In genomic region chr6:97210962-97211601, GRCm38 (mm10) we compare ENCODE assay signal across 8 mouse cellular contexts. TPM values are rescaled to one million over a fixed set of nuclear protein-coding genes. Genes with fewer than 3 reads are reported as not detected.
DNase-seq lines count a peak whose midpoint lies in the region; ATAC-seq lines count a peak whose summit lies in the region.

No protein-coding gene starts in this region.

- H3K9ac ChIP-seq in heart, embryonic 11.5 days (ENCODE audit: low read depth, low read length), result peak overlapping the region; percentile 85
- peak overlapping the region; percentile 83 for H3K9ac ChIP-seq in kidney, embryonic 16.5 days (replicated peaks; ENCODE audit: low read length)

- H3K36me3 ChIP-seq in heart, embryonic 11.5 days (ENCODE audit: control insufficient read depth, insufficient read depth, low read length), result peaks cover 4% of the 10 kb centered on the region; the same call in 1 of the 2 replicates
- peaks cover 15% of the 10 kb centered on the region for H3K36me3 ChIP-seq in forebrain, embryonic 10.5 days (replicated peaks)
- no peaks in the 10 kb centered on the region; the same call in 1 of the 2 replicates for H3K36me3 ChIP-seq in kidney, embryonic 16.5 days (ENCODE audit: insufficient read depth, low read length)

- peak overlapping the region; percentile 79 for H3K4me2 ChIP-seq in heart, embryonic 11.5 days
- peak overlapping the region; percentile 79 for H3K4me2 ChIP-seq in kidney, embryonic 16.5 days (replicated peaks; ENCODE audit: low read depth, low read length)

- peaks cover 14% of the 10 kb centered on the region for H3K4me1 ChIP-seq in heart, embryonic 11.5 days (ENCODE audit: control insufficient read depth, insufficient read depth, low read length)
- H3K4me1 ChIP-seq in forebrain, embryonic 10.5 days, result peaks cover 35% of the 10 kb centered on the region
- peaks cover 18% of the 10 kb centered on the region for H3K4me1 ChIP-seq in kidney, embryonic 16.5 days (ENCODE audit: insufficient read depth, low read length)

- peak; percentile 64; the same call in 1 of the 2 replicates for ATAC-seq in heart, embryonic 11.5 days (replicated peaks; ENCODE audit: insufficient number of reproducible peaks, low FRiP score, low TSS enrichment)
- ATAC-seq in kidney, embryonic 16.5 days (ENCODE audit: low FRiP score, low TSS enrichment), result peak; percentile 77

- peak overlapping the region; percentile 83 for H3K4me3 ChIP-seq in heart, embryonic 11.5 days (ENCODE audit: low read depth, low read length)
- peak overlapping the region; percentile 61 for H3K4me3 ChIP-seq in forebrain, embryonic 10.5 days
- peak overlapping the region; percentile 77 for H3K4me3 ChIP-seq in kidney, embryonic 16.5 days (ENCODE audit: low read length)

- no peaks in the 10 kb centered on the region for H3K27me3 ChIP-seq in heart, embryonic 11.5 days (ENCODE audit: control insufficient read depth, insufficient read depth, low read length)
- peaks cover 6% of the 10 kb centered on the region for H3K27me3 ChIP-seq in forebrain, embryonic 10.5 days (ENCODE audit: poor library complexity, severe bottlenecking)
- no peaks in the 10 kb centered on the region for H3K27me3 ChIP-seq in kidney, embryonic 16.5 days (ENCODE audit: insufficient read depth, low read length)

- H3K9me3 ChIP-seq in heart, embryonic 11.5 days (replicated peaks; ENCODE audit: control insufficient read depth, low read length), result no peaks in the 10 kb centered on the region
- no peaks in the 10 kb centered on the region; the same call in 1 of the 2 replicates for H3K9me3 ChIP-seq in forebrain, embryonic 10.5 days
- no peaks in the 10 kb centered on the region for H3K9me3 ChIP-seq in kidney, embryonic 16.5 days (ENCODE audit: low read length)

- peak overlapping the region; percentile 63 for H3K27ac ChIP-seq in heart, embryonic 11.5 days (ENCODE audit: low read depth, low read length)
- H3K27ac ChIP-seq in forebrain, embryonic 10.5 days, result peak overlapping the region; percentile 80
- H3K27ac ChIP-seq in kidney, embryonic 16.5 days (ENCODE audit: low read length), result peak overlapping the region; percentile 65; the same call in 1 of the 2 replicates

- no peak for DNase-seq in heart, adult 11 months
- peak; percentile 60 for DNase-seq in MEL-GATA-1-ER (ENCODE audit: extremely low read depth, low read depth)
- DNase-seq in forebrain, embryonic 10.5 days (ENCODE audit: extremely low spot score, low spot score), result no peak
- DNase-seq in lung, postnatal 36 days, result peak; percentile 47
- peak; percentile 36 to 40 for DNase-seq in spleen, postnatal 36 days (ENCODE audit: low spot score in 2 of 2)
- DNase-seq in frontal cortex, postnatal 10 days (ENCODE audit: low spot score in 2 of 2), result no peak

- WGBS in heart, embryonic 11.5 days (ENCODE audit: insufficient replicate concordance), result 2% methylated on average over 22 of the region's 22 CpGs
- 5% methylated on average over 22 of the region's 22 CpGs for WGBS in forebrain, embryonic 10.5 days
- WGBS in kidney, embryonic 16.5 days, result 2% methylated on average over 22 of the region's 22 CpGs

RNA-seq across cellular contexts. Expression of gene Arl6ip5, which starts 0.6 kb away (rescaled TPM):
- 48.9 and 61.6 TPM in 2 replicates for polyA plus RNA-seq in heart, embryonic 11.5 days (2014; fragmentation: Nextera tagmentation; extraction: Ambion mirVana)
- polyA plus RNA-seq in forebrain, embryonic 10.5 days (2016; fragmentation: Nextera tagmentation; extraction: Ambion mirVana), result 39.7 and 40.0 TPM in 2 replicates
- polyA plus RNA-seq in kidney, embryonic 16.5 days (2015; fragmentation: Nextera tagmentation; extraction: Ambion mirVana), result 72.1 and 77.2 TPM in 2 replicates

RNA-seq across cellular contexts. Expression of gene Uba3, which starts 5.6 kb away (rescaled TPM):
- 90.7 and 93.9 TPM in 2 replicates for polyA plus RNA-seq in heart, embryonic 11.5 days (2014; fragmentation: Nextera tagmentation; extraction: Ambion mirVana)
- 84.3 and 87.1 TPM in 2 replicates for polyA plus RNA-seq in forebrain, embryonic 10.5 days (2016; fragmentation: Nextera tagmentation; extraction: Ambion mirVana)
- 72.6 and 76.3 TPM in 2 replicates for polyA plus RNA-seq in kidney, embryonic 16.5 days (2015; fragmentation: Nextera tagmentation; extraction: Ambion mirVana)

RNA-seq across cellular contexts. Expression of gene Tmf1, which starts 32.2 kb away (rescaled TPM):
- 21.8 and 27.3 TPM in 2 replicates for polyA plus RNA-seq in heart, embryonic 11.5 days (2014; fragmentation: Nextera tagmentation; extraction: Ambion mirVana)
- 24.2 and 26.3 TPM in 2 replicates for polyA plus RNA-seq in forebrain, embryonic 10.5 days (2016; fragmentation: Nextera tagmentation; extraction: Ambion mirVana)
- 28.1 and 28.7 TPM in 2 replicates for polyA plus RNA-seq in kidney, embryonic 16.5 days (2015; fragmentation: Nextera tagmentation; extraction: Ambion mirVana)

RNA-seq across cellular contexts. Expression of gene Lmod3, which starts 41.5 kb away (rescaled TPM):
- 19.0 and 19.3 TPM in 2 replicates for polyA plus RNA-seq in heart, embryonic 11.5 days (2014; fragmentation: Nextera tagmentation; extraction: Ambion mirVana)
- polyA plus RNA-seq in forebrain, embryonic 10.5 days (2016; fragmentation: Nextera tagmentation; extraction: Ambion mirVana), result not detected in 2 replicates
- 0.15 and 0.52 TPM in 2 replicates for polyA plus RNA-seq in kidney, embryonic 16.5 days (2015; fragmentation: Nextera tagmentation; extraction: Ambion mirVana)

Comparison
In these comparisons a context has a peak if more than half of its experiments do, and no peak if none do; other contexts are left out.
1. DNase-seq: peak in MEL-GATA-1-ER (single experiment), lung, postnatal 36 days (single experiment) and spleen, postnatal 36 days (2 of 2); none in heart, adult 11 months (single experiment), forebrain, embryonic 10.5 days (single experiment) and frontal cortex, postnatal 10 days (0 of 2).
2. Peak in every context shown above with its lines, with median percentiles within 50 percentile points of each other: H3K27ac ChIP-seq and H3K4me3 ChIP-seq.